ENCODE assay signal across 13 mouse cellular contexts in the genomic region with DNA sequence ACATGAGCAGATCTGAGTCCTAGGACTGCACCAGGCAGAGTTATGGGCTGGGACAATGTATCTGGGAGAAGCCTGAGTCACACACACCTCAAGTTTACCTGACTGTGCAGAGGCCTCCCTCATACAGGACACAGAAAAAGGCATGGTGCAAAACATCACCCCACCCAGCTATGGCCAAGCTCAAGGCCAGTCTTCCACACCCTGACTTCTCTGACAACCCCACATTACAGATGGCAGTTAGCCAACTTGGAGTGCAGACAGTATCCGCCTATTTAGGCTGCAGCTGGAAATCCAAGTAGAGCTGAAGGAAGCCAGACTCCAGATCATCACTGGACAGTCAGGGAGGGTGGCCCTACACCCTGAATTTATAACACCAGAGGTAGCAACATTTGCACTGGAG. TPM values are rescaled to one million over a fixed set of nuclear protein-coding genes. Genes with fewer than 3 reads are reported as not detected.
DNase-seq lines count a peak whose midpoint lies in the region; ATAC-seq and TF ChIP-seq lines count a peak whose summit lies in the region.
"Had no signal": no experiment of that assay in that cellular context is flagged by ENCODE, and none has a peak within 500 bp of the region (broad histone marks: within the 10 kb centered on the region; RNA-seq: fewer than 3 reads in every experiment).

No protein-coding gene starts in this region.

- no peak overlapping the region for H3K4me2 ChIP-seq in lung, embryonic 14.5 days
- no peak overlapping the region for H3K4me2 ChIP-seq in midbrain, embryonic 13.5 days (replicated peaks)
- H3K4me2 ChIP-seq: forebrain, embryonic 12.5 days; midbrain, embryonic 12.5 days had no signal

- WGBS in heart, embryonic 10.5 days: 81% methylated on average over 1 of the region's 1 CpGs
- 25% methylated on average over 1 of the region's 1 CpGs for WGBS in lung, embryonic 14.5 days
- WGBS in forebrain, embryonic 10.5 days: 84% methylated on average over 1 of the region's 1 CpGs
- WGBS in midbrain, embryonic 13.5 days: 100% methylated on average over 1 of the region's 1 CpGs

- no peaks in the 10 kb centered on the region for H3K9me3 ChIP-seq in heart, embryonic 10.5 days
- no peaks in the 10 kb centered on the region for H3K9me3 ChIP-seq in lung, embryonic 14.5 days (ENCODE audit: low read depth, low read length)
- no peaks in the 10 kb centered on the region for H3K9me3 ChIP-seq in forebrain, embryonic 10.5 days
- no peaks in the 10 kb centered on the region for H3K9me3 ChIP-seq in midbrain, embryonic 13.5 days
- H3K9me3 ChIP-seq: forebrain, embryonic 12.5 days; midbrain, embryonic 12.5 days had no signal

- peaks cover 95% of the 10 kb centered on the region for H3K36me3 ChIP-seq in heart, embryonic 10.5 days
- H3K36me3 ChIP-seq in lung, embryonic 14.5 days (ENCODE audit: insufficient read depth): peaks cover 90% of the 10 kb centered on the region
- H3K36me3 ChIP-seq in forebrain, embryonic 10.5 days (replicated peaks): peaks cover 97% of the 10 kb centered on the region
- H3K36me3 ChIP-seq in midbrain, embryonic 13.5 days: peaks cover 94% of the 10 kb centered on the region

- no peak overlapping the region for H3K9ac ChIP-seq in lung, embryonic 14.5 days
- H3K9ac ChIP-seq in midbrain, embryonic 13.5 days (replicated peaks): no peak overlapping the region
- H3K9ac ChIP-seq: forebrain, embryonic 12.5 days; midbrain, embryonic 12.5 days had no signal

- peak; percentile 97 for DNase-seq in heart, adult 11 months
- DNase-seq in heart, embryonic 10.5 days (ENCODE audit: low spot score): no peak
- peak; percentile 26 to 35 for DNase-seq in urinary bladder, postnatal 36 days (ENCODE audit: low spot score in 2 of 2)
- DNase-seq in urinary bladder, postnatal 25 days (ENCODE audit: low spot score): no peak
- peak; percentile 89 for DNase-seq in lung, embryonic 14.5 days
- no peak for DNase-seq in forebrain, embryonic 10.5 days (ENCODE audit: extremely low spot score, low spot score)
- DNase-seq in right cerebral cortex, postnatal 10 days (ENCODE audit: low spot score in 2 of 2): no peak
- DNase-seq: liver; thymus, postnatal 36 days had no signal

- H3K4me1 ChIP-seq in heart, embryonic 10.5 days: no peaks in the 10 kb centered on the region
- peaks cover 3% of the 10 kb centered on the region; the same call in 1 of the 2 replicates for H3K4me1 ChIP-seq in lung, embryonic 14.5 days (ENCODE audit: insufficient read depth)
- H3K4me1 ChIP-seq in forebrain, embryonic 10.5 days: no peaks in the 10 kb centered on the region
- no peaks in the 10 kb centered on the region for H3K4me1 ChIP-seq in midbrain, embryonic 13.5 days (replicated peaks)
- H3K4me1 ChIP-seq: forebrain, embryonic 12.5 days; midbrain, embryonic 12.5 days had no signal

- H3K4me3 ChIP-seq in heart, embryonic 10.5 days: no peak overlapping the region
- no peak overlapping the region for H3K4me3 ChIP-seq in lung, embryonic 14.5 days (ENCODE audit: low read depth, low read length)
- H3K4me3 ChIP-seq in forebrain, embryonic 10.5 days: no peak overlapping the region
- H3K4me3 ChIP-seq in midbrain, embryonic 13.5 days (replicated peaks): no peak overlapping the region
- H3K4me3 ChIP-seq: forebrain, embryonic 12.5 days; heart, adult 2 months; midbrain, embryonic 12.5 days had no signal

- TF ChIP-seq CTCF in lung, embryonic 14.5 days (IDR thresholded peaks at IDR 0.05; ENCODE audit: low read depth): no peak

- ATAC-seq in lung, embryonic 14.5 days (ENCODE audit: insufficient read depth): peak; percentile 54; the same call in 1 of the 2 replicates
- no peak for ATAC-seq in midbrain, embryonic 13.5 days

- no peak overlapping the region for H3K27ac ChIP-seq in heart, embryonic 10.5 days
- H3K27ac ChIP-seq in lung, embryonic 14.5 days (ENCODE audit: low read depth): no peak overlapping the region
- no peak overlapping the region for H3K27ac ChIP-seq in forebrain, embryonic 10.5 days
- H3K27ac ChIP-seq in midbrain, embryonic 13.5 days: no peak overlapping the region
- H3K27ac ChIP-seq: forebrain, embryonic 12.5 days; heart, adult 2 months; midbrain, embryonic 12.5 days had no signal

- H3K27me3 ChIP-seq in heart, embryonic 10.5 days (ENCODE audit: insufficient read depth, poor library complexity, severe bottlenecking): no peaks in the 10 kb centered on the region
- no peaks in the 10 kb centered on the region for H3K27me3 ChIP-seq in lung, embryonic 14.5 days (ENCODE audit: insufficient read depth, low read length)
- no peaks in the 10 kb centered on the region for H3K27me3 ChIP-seq in forebrain, embryonic 10.5 days (ENCODE audit: poor library complexity, severe bottlenecking)
- no peaks in the 10 kb centered on the region for H3K27me3 ChIP-seq in midbrain, embryonic 13.5 days
- H3K27me3 ChIP-seq: forebrain, embryonic 12.5 days; midbrain, embryonic 12.5 days had no signal

RNA-seq across cellular contexts. Expression of a gene that starts 18.6 kb away (rescaled TPM):
- 53.3 and 57.2 TPM in 2 replicates for polyA plus RNA-seq in heart, embryonic 10.5 days (2016; fragmentation: Nextera tagmentation; extraction: Ambion mirVana)
- polyA plus RNA-seq in lung, embryonic 14.5 days (2014; fragmentation: Nextera tagmentation; extraction: Ambion mirVana): 56.5 and 71.3 TPM in 2 replicates
- polyA plus RNA-seq in forebrain, embryonic 10.5 days (2016; fragmentation: Nextera tagmentation; extraction: Ambion mirVana): 80.7 and 84.9 TPM in 2 replicates
- 80.6 and 88.7 TPM in 2 replicates for polyA plus RNA-seq in midbrain, embryonic 13.5 days (2015; fragmentation: Nextera tagmentation; extraction: Ambion mirVana)

RNA-seq across cellular contexts. Expression of a gene that starts 26.1 kb away (rescaled TPM):
- 0.39 and 0.65 TPM in 2 replicates for polyA plus RNA-seq in heart, embryonic 10.5 days (2016; fragmentation: Nextera tagmentation; extraction: Ambion mirVana)
- polyA plus RNA-seq in lung, embryonic 14.5 days (2014; fragmentation: Nextera tagmentation; extraction: Ambion mirVana): 0.33 and 0.53 TPM in 2 replicates
- polyA plus RNA-seq in forebrain, embryonic 10.5 days (2016; fragmentation: Nextera tagmentation; extraction: Ambion mirVana): 0.17 and 0.23 TPM in 2 replicates
- polyA plus RNA-seq in midbrain, embryonic 13.5 days (2015; fragmentation: Nextera tagmentation; extraction: Ambion mirVana): not detected in 2 replicates
- polyA plus RNA-seq: forebrain, embryonic 12.5 days; heart, adult 2 months; midbrain, embryonic 12.5 days had no signal

RNA-seq across cellular contexts. Expression of a gene that starts 37.7 kb away (rescaled TPM):
- not detected in 2 replicates for polyA plus RNA-seq in heart, embryonic 10.5 days (2016; fragmentation: Nextera tagmentation; extraction: Ambion mirVana)
- polyA plus RNA-seq in lung, embryonic 14.5 days (2014; fragmentation: Nextera tagmentation; extraction: Ambion mirVana): not detected in 2 replicates
- not detected in 2 replicates for polyA plus RNA-seq in forebrain, embryonic 10.5 days (2016; fragmentation: Nextera tagmentation; extraction: Ambion mirVana)
- not detected in 2 replicates for polyA plus RNA-seq in midbrain, embryonic 13.5 days (2015; fragmentation: Nextera tagmentation; extraction: Ambion mirVana)
- polyA plus RNA-seq: forebrain, embryonic 12.5 days; heart, adult 2 months; midbrain, embryonic 12.5 days had no signal

RNA-seq across cellular contexts. Expression of a gene that starts 59.0 kb away (rescaled TPM):
- polyA plus RNA-seq in heart, embryonic 10.5 days (2016; fragmentation: Nextera tagmentation; extraction: Ambion mirVana): 51.5 and 55.2 TPM in 2 replicates
- 59.1 and 63.7 TPM in 2 replicates for polyA plus RNA-seq in lung, embryonic 14.5 days (2014; fragmentation: Nextera tagmentation; extraction: Ambion mirVana)
- 48.6 and 50.0 TPM in 2 replicates for polyA plus RNA-seq in forebrain, embryonic 10.5 days (2016; fragmentation: Nextera tagmentation; extraction: Ambion mirVana)
- polyA plus RNA-seq in midbrain, embryonic 13.5 days (2015; fragmentation: Nextera tagmentation; extraction: Ambion mirVana): 32.1 and 36.4 TPM in 2 replicates

RNA-seq across cellular contexts. Expression of a gene that starts 59.1 kb away (rescaled TPM):
- 137 and 150 TPM in 2 replicates for polyA plus RNA-seq in heart, embryonic 10.5 days (2016; fragmentation: Nextera tagmentation; extraction: Ambion mirVana)
- polyA plus RNA-seq in lung, embryonic 14.5 days (2014; fragmentation: Nextera tagmentation; extraction: Ambion mirVana): 157 and 168 TPM in 2 replicates
- 202 and 208 TPM in 2 replicates for polyA plus RNA-seq in forebrain, embryonic 10.5 days (2016; fragmentation: Nextera tagmentation; extraction: Ambion mirVana)
- polyA plus RNA-seq in midbrain, embryonic 13.5 days (2015; fragmentation: Nextera tagmentation; extraction: Ambion mirVana): 121 and 130 TPM in 2 replicates

Comparison
In these comparisons a context has a peak if more than half of its experiments do, and no peak if none do; other contexts are left out.
1. DNase-seq: peak in heart, adult 11 months (single experiment), urinary bladder, postnatal 36 days (2 of 2) and lung, embryonic 14.5 days (single experiment); none in heart, embryonic 10.5 days (single experiment), urinary bladder, postnatal 25 days (single experiment), forebrain, embryonic 10.5 days (single experiment) and right cerebral cortex, postnatal 10 days (0 of 2).